Mouse (Mus musculus) erythroblast, embryonic 14.5 days (primary cell): ENCODE data around the gene Exoc4.

Source experiments
- GATA1 ChIP-seq: IDR thresholded peaks from 2 replicates; pipeline ENCODE4 v1.6.1; 2012; ENCODE audit warnings: low read length, inconsistent platforms, mixed read lengths
- TAL1 ChIP-seq: IDR thresholded peaks from 3 replicates; pipeline ENCODE4 v1.6.1; 2012; ENCODE audit warnings: low read length, inconsistent platforms, mixed read lengths

DNA sequence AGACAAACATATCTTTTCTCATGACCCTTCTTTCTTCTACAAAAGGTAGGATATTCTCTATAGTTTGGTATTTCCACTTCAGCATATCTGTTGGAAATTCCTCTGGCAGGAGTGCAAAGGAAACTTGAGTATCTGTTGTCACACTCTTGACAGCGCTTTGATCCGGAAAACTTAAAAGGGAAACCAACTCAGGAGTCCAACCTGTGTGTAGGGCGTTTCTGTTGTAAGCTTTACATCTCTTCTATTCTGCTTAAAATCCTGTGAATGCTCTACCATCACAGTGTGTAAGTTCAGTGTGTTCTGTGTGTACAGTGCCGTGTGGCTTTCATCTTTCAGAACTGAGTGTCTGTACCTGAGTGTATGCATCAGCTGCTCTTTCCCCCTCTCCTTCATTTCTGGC is 74.5 kb downstream of the Exoc4 start:
- no peak for TF ChIP-seq GATA1
- TF ChIP-seq TAL1 = no peak
